Mouse (Mus musculus) G1E (cell line): Measurements from ENCODE around the gene Srgap3. TPM values are rescaled to one million over a fixed set of nuclear protein-coding genes. Genes with fewer than 3 reads are reported as not detected.

ENCODE experiments used
- ATAC-seq: 2 replicates; pipeline ENCODE4 v1.8.0; 2016; ENCODE audit warnings: mild to moderate bottlenecking; ENCODE audit not compliant: insufficient number of reproducible peaks, poor library complexity, low FRiP score, severe bottlenecking; ENCODE audit errors: extremely low read depth
- DNase-seq: peaks from one replicate; pipeline ENCODE4 v3.0.0; 2012; ENCODE audit warnings: low spot score
- H3K27me3 ChIP-seq: 2 replicates; pipeline ENCODE4 v1.6.1; 2012; ENCODE audit warnings: mild to moderate bottlenecking, low read length, inconsistent platforms; ENCODE audit not compliant: insufficient read depth
- H3K36me3 ChIP-seq: replicated peaks from 2 replicates; pipeline ENCODE3; 2012; ENCODE audit warnings: mild to moderate bottlenecking, inconsistent platforms
- H3K4me1 ChIP-seq: 2 replicates; pipeline ENCODE4 v1.6.1; 2012; ENCODE audit warnings: low read depth, low read length, inconsistent platforms, mixed read lengths; ENCODE audit not compliant: insufficient read depth
- H3K4me3 ChIP-seq: 2 replicates; pipeline ENCODE4 v1.5.1; 2012; ENCODE audit warnings: low read depth, mild to moderate bottlenecking, inconsistent platforms, low read length, moderate library complexity, mixed read lengths
- H3K9me3 ChIP-seq: replicated peaks from 2 replicates; pipeline ENCODE4 v1.6.1; 2012; ENCODE audit warnings: inconsistent platforms
- CTCF ChIP-seq: IDR thresholded peaks from 2 replicates; pipeline ENCODE4 v1.5.1; 2012; ENCODE audit warnings: low read depth, low read length, inconsistent platforms, mixed read lengths
- GATA1 ChIP-seq: IDR thresholded peaks from 2 replicates; pipeline ENCODE4 v1.6.1; 2012; ENCODE audit warnings: borderline replicate concordance, low read length, inconsistent platforms, mixed read lengths
- GATA2 ChIP-seq: IDR thresholded peaks from 2 replicates; pipeline ENCODE4 v1.6.1; 2012; ENCODE audit warnings: low read depth, low read length, inconsistent platforms, borderline replicate concordance
- POLR2AphosphoS5 ChIP-seq: IDR thresholded peaks from 2 replicates; pipeline ENCODE4 v1.6.1; 2012; ENCODE audit warnings: low read depth, low read length, inconsistent platforms; ENCODE audit not compliant: insufficient replicate concordance
- TAL1 ChIP-seq: conservative IDR thresholded peaks from 2 replicates; pipeline ENCODE4 v1.6.1; 2012; ENCODE audit warnings: low read depth, low read length, inconsistent platforms, mixed read lengths
- polyA plus RNA-seq: library from polyadenylated mRNA; stranded (reverse); fragments of >175 nt; gene quantifications from 2 replicates; pipeline ENCODE4 v1.2.3, GENCODE M21; 2012
- total RNA-seq, 2 experiments: library from RNA; stranded (forward) in 1 of 2; stranded (reverse) in 1 of 2; fragments of 200-1000 nt in 1 of 2; fragments of >200 nt in 1 of 2; fragmentation: Nextera tagmentation in 1 of 2; gene quantifications; 2 replicates each; pipeline ENCODE4 v1.2.3; 2014 to 2017

The Srgap3 gene
- total and polyA plus RNA-seq, 3 experiments, result 0.05 TPM; not detected in 2

GRCm38 (mm10) chr6:112951254-112951653 is 4.2 kb upstream of the Srgap3 start:
- ATAC-seq (no peak), DNase-seq (no peak)
- no peak for TF ChIP-seq POLR2AphosphoS5
- H3K4me1 ChIP-seq, result no peaks in the 10 kb centered on the region
- H3K27me3 ChIP-seq, result no peaks in the 10 kb centered on the region
- H3K9me3 ChIP-seq, result peaks cover 4% of the 10 kb centered on the region
- H3K4me3 ChIP-seq, result no peak overlapping the region
- no peaks in the 10 kb centered on the region for H3K36me3 ChIP-seq

DNA sequence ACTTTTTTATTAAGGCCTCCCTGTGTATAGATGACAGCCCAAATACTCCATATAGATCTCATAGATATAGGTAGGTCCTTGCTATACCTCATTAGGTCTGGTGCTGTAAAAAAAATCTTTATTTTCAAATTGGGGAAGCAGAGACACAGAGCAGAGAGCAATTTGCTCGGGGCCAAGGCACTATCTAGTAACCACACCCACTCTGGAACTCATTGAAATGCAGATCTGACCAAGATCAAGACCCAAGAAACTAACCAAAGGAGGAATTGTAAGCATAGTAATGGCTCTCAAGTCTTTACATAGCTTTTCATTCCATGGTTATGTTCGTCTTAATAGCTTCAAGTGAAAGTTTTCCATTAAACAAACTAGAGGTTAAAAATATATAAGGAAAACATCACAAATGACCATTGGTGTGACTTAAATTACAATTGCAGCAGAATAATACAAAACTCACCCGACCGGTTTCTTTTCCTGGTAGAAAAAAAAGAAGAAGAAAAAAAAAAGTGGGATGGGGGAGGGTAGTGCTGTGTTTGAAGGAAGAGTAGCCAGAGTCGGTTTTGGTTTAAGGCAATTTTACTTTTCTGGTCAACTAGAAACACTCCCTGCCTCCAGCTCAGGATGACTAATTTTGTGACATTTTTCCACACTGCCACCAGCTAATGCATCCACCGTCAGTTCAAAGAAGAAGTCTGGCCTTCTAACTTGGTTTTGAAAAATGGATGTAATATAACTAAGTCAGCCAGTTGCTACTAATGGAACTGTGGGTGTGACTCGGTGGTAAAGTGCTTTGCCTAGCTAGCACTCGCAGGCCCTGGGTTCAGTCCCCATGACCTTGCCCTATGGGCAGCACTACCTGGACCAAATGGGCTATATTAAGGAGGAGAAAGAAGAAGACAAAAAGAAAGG is 3.4 kb upstream of the Srgap3 start:
- ATAC-seq, result no peak
- Histone ChIP-seq H3K9me3 (peaks cover 5% of the 10 kb centered on the region), H3K4me3 (no peak overlapping the region), H3K27me3 (no peaks in the 10 kb centered on the region), H3K36me3 (no peaks in the 10 kb centered on the region), H3K4me1 (no peaks in the 10 kb centered on the region)
- no peak for TF ChIP-seq GATA2
- no peak for TF ChIP-seq CTCF
- no peak for TF ChIP-seq GATA1
- TF ChIP-seq TAL1, result no peak
- no peak for TF ChIP-seq POLR2AphosphoS5
- no peak for DNase-seq

DNA sequence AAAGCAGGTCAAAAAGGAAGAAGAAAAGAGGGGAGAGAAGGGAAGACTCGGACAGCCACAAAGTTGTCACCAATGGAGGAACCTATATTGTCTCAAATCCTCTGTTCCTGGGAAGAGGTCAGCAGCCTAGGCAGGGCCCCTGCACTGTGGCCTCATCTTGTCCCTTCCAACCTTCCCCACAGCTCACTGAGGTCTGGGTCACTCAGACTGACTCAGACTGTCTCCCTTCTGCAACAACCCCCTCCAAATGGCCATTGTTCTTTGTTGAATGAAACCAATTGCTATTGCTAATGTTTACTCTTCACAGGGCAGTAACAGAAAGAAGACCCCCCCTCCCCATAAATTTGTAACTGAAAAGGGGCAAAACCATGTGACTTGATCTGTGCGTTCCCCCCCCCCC is 2.2 kb upstream of the Srgap3 start:
- DNase-seq, result no peak

GRCm38 (mm10) chr6:112948416-112948815 is 1.4 kb upstream of the Srgap3 start:
- Histone ChIP-seq H3K36me3 (no peaks in the 10 kb centered on the region), H3K4me1 (no peaks in the 10 kb centered on the region), H3K27me3 (peaks cover 3% of the 10 kb centered on the region; the same call in 1 of the 2 replicates), H3K9me3 (peaks cover 7% of the 10 kb centered on the region), H3K4me3 (no peak overlapping the region)
- ATAC-seq (no peak), DNase-seq (no peak)
- TF ChIP-seq GATA1, result no peak

More for the DNA sequence above, 2.2 kb upstream of the Srgap3 start:
- Histone ChIP-seq H3K9me3 (peaks cover 7% of the 10 kb centered on the region), H3K27me3 (peaks cover 3% of the 10 kb centered on the region; the same call in 1 of the 2 replicates), H3K36me3 (no peaks in the 10 kb centered on the region), H3K4me3 (no peak overlapping the region), H3K4me1 (no peaks in the 10 kb centered on the region)
- TF ChIP-seq POLR2AphosphoS5 (no peak), GATA1 (no peak), TAL1 (no peak)
- no peak for ATAC-seq

- TF ChIP-seq GATA1, result no peak
- TF ChIP-seq POLR2AphosphoS5, result no peak
- TF ChIP-seq TAL1, result no peak
- no peak for TF ChIP-seq CTCF
- no peak for TF ChIP-seq GATA2
- ATAC-seq (no peak), DNase-seq (no peak)
- Histone ChIP-seq H3K36me3 (no peaks in the 10 kb centered on the region), H3K9me3 (peaks cover 11% of the 10 kb centered on the region), H3K4me3 (no peak overlapping the region), H3K4me1 (no peaks in the 10 kb centered on the region), H3K27me3 (peaks cover 3% of the 10 kb centered on the region; the same call in 1 of the 2 replicates)
These were observed 850 bp downstream of the Srgap3 start for GRCm38 (mm10) chr6:112946021-112946811.

GRCm38 (mm10) chr6:112945181-112945751 is 1.8 kb downstream of the Srgap3 start:
- Histone ChIP-seq H3K27me3 (peaks cover 3% of the 10 kb centered on the region; the same call in 1 of the 2 replicates), H3K9me3 (peaks cover 11% of the 10 kb centered on the region), H3K4me3 (no peak overlapping the region), H3K36me3 (no peaks in the 10 kb centered on the region), H3K4me1 (no peaks in the 10 kb centered on the region)
- DNase-seq (no peak), ATAC-seq (no peak)
- TF ChIP-seq GATA1 (no peak), CTCF (no peak), TAL1 (no peak), GATA2 (no peak), POLR2AphosphoS5 (no peak)
